Mouse (Mus musculus) embryonic stem cell, embryonic (primary cell): ENCODE measurements around the gene Acot6.
"Not testable (repeated sequence)": the region's sequence is repeated elsewhere in the genome, so short reads cannot be mapped to it uniquely, and the experiment has no call there.

Experiments used
- CTCF ChIA-PET, 4 experiments: fragments of 300-600 bp in 2 of 4; fragments of 350-600 bp in 2 of 4; sonication (Branson Sonifier 250); formaldehyde crosslinking; loops; one replicate each; lab custom pipeline; 2022; ENCODE audit warnings: inconsistent platforms in 2 of 4; lab: Charles Lee
- POLR2A ChIA-PET, 4 experiments: fragments of 300-600 bp in 2 of 4; fragments of 350-600 bp in 2 of 4; sonication (Branson Sonifier 250); formaldehyde crosslinking; loops; one replicate each; lab custom pipeline; 2022; ENCODE audit warnings: antibody characterized with exemption in 4 of 4, inconsistent platforms in 1 of 4; lab: Charles Lee

The Acot6 gene

GRCm38 (mm10) chr12:84100604-84101492 is at the start of gene Acot6:
Gene Acot6, plus strand, starts transcription at chr12:84100654.
- CTCF ChIA-PET = interaction anchor here in 2 of 4 experiments (0.6 to 1.3 kb wide), 4 partner anchors 9 to 171 kb away, joined by 3 to 5 read pairs (median 3); no protein-coding TSS in a partner anchor

GRCm38 (mm10) chr12:84050744-84051143 is 49.7 kb upstream of the Acot6 start:
- ChIA-PET CTCF (interaction anchor here in 3 of 4 experiments (0.6 to 2.5 kb wide), 3 partner anchors 10 to 1287 kb away, joined by 4 to 7 read pairs (median 7); no protein-coding TSS in a partner anchor), POLR2A (interaction anchor here in 1 of 4 experiments (0.7 kb wide), 1 partner anchor 419 kb away, joined by 3 read pairs; no protein-coding TSS in a partner anchor)

More at GRCm38 (mm10) chr12:84100604-84101492, at the start of gene Acot6:
- POLR2A ChIA-PET = interaction anchor here in 3 of 4 experiments (0.6 to 1.5 kb wide), 13 partner anchors 9 to 1017 kb away, joined by 3 to 6 read pairs (median 3); partner anchors contain the start of genes Acot1 (in 1 of the 3), Acot4 (in 1 of the 3) and Gm49366 (in 1 of the 3)

GRCm38 (mm10) chr12:84051937-84052474 is 48.4 kb upstream of the Acot6 start, which contains the start of gene Acot3:
Gene Acot3, plus strand, starts transcription at chr12:84052144.
- ChIA-PET POLR2A (interaction anchor here in 3 of 4 experiments (0.7 to 1.4 kb wide), 11 partner anchors 9 to 364 kb away, joined by 3 to 6 read pairs (median 3); partner anchors contain the start of genes Acot4 (in 1 of the 3) and Psen1 (in 1 of the 3)), CTCF (interaction anchor here (0.6 to 2.5 kb wide), 13 partner anchors 9 to 1436 kb away, joined by 3 to 14 read pairs (median 4); partner anchors contain the start of gene Acot4 (in 1 of the 4))

GRCm38 (mm10) chr12:84052609-84053008 is 47.8 kb upstream of the Acot6 start:
- POLR2A ChIA-PET = interaction anchor here in 3 of 4 experiments (0.7 to 1.4 kb wide), 9 partner anchors 8 to 365 kb away, joined by 3 to 6 read pairs (median 3); partner anchors contain the start of genes Acot2 (in 1 of the 3), Acot4 (in 1 of the 3) and Psen1 (in 1 of the 3)
- CTCF ChIA-PET = interaction anchor here in 3 of 4 experiments (0.5 to 2.5 kb wide), 11 partner anchors 8 to 897 kb away, joined by 3 to 14 read pairs (median 4); no protein-coding TSS in a partner anchor

GRCm38 (mm10) chr12:84053173-84053572 is 47.3 kb upstream of the Acot6 start:
- ChIA-PET POLR2A (interaction anchor here in 2 of 4 experiments (0.7 to 1.6 kb wide), 3 partner anchors 65 to 103 kb away, joined by 3 to 4 read pairs (median 3); partner anchors contain the start of genes Acot2 (in 1 of the 2) and Riox1 (in 1 of the 2)), CTCF (interaction anchor here in 2 of 4 experiments (0.5 to 2.5 kb wide), 2 partner anchors 8 to 437 kb away, joined by 3 to 7 read pairs; no protein-coding TSS in a partner anchor)

GRCm38 (mm10) chr12:84053679-84054391 is 46.6 kb upstream of the Acot6 start:
- POLR2A ChIA-PET = interaction anchor here in 2 of 4 experiments (1.2 to 1.6 kb wide), 2 partner anchors 99 to 103 kb away, joined by 3 to 4 read pairs; partner anchors contain the start of gene Riox1 (in 1 of the 2)
- CTCF ChIA-PET = interaction anchor here in 1 of 4 experiments (0.9 kb wide), 1 partner anchor 95 kb away, joined by 4 read pairs; no protein-coding TSS in a partner anchor

- ChIA-PET CTCF (interaction anchor here (0.5 to 1.5 kb wide), 36 partner anchors 9 to 332 kb away, joined by 3 to 17 read pairs (median 4); partner anchors contain the start of genes Acot3 (in 3 of the 4), Acot2 (in 2 of the 4), Acot4 (in 2 of the 4) and Gm49366 (in 2 of the 4)), POLR2A (interaction anchor here in 3 of 4 experiments (0.6 to 1.4 kb wide), 5 partner anchors 9 to 287 kb away, joined by 3 to 6 read pairs (median 5); partner anchors contain the start of genes Acot2 (in 1 of the 3) and Acot3 (in 1 of the 3))
Measured at GRCm38 (mm10) chr12:84060946-84061345, 39.5 kb upstream of the Acot6 start.

GRCm38 (mm10) chr12:84062336-84062735 is 38.1 kb upstream of the Acot6 start:
- CTCF ChIA-PET = interaction anchor here (0.6 to 2.1 kb wide), 14 partner anchors 48 to 292 kb away, joined by 3 to 18 read pairs (median 3); partner anchors contain the start of gene Riox1 (in 1 of the 4)
- POLR2A ChIA-PET = interaction anchor here in 1 of 4 experiments (1.3 to 1.4 kb wide), 2 partner anchors 105 to 181 kb away, joined by 3 to 4 read pairs; no protein-coding TSS in a partner anchor

GRCm38 (mm10) chr12:84063228-84063627 is 37.2 kb upstream of the Acot6 start:
- ChIA-PET CTCF (interaction anchor here (0.5 to 2.1 kb wide), 32 partner anchors 8 to 951 kb away, joined by 3 to 18 read pairs (median 3); partner anchors contain the start of genes Acot2 (in 1 of the 4), Acot3 (in 1 of the 4), Psen1 (in 1 of the 4) and Riox1 (in 1 of the 4)), POLR2A (interaction anchor here in 2 of 4 experiments (1.0 to 1.3 kb wide), 3 partner anchors 96 to 108 kb away, joined by 3 to 4 read pairs (median 3); no protein-coding TSS in a partner anchor)

- POLR2A ChIA-PET = interaction anchor here in 2 of 4 experiments (1.0 to 1.2 kb wide), 2 partner anchors 96 to 109 kb away, joined by 3 read pairs; no protein-coding TSS in a partner anchor
- CTCF ChIA-PET = interaction anchor here in 2 of 4 experiments (0.9 to 2.1 kb wide), 12 partner anchors 9 to 376 kb away, joined by 3 to 18 read pairs (median 5); partner anchors contain the start of genes Acot2 (in 1 of the 2), Psen1 (in 1 of the 2) and Riox1 (in 1 of the 2)
Measured at GRCm38 (mm10) chr12:84063833-84064232, 36.6 kb upstream of the Acot6 start.

- CTCF ChIA-PET = no interaction called here
Measured at GRCm38 (mm10) chr12:84064621-84065020, 35.8 kb upstream of the Acot6 start.

GRCm38 (mm10) chr12:84067752-84068151 is 32.7 kb upstream of the Acot6 start:
- ChIA-PET POLR2A (interaction anchor here in 1 of 4 experiments (1.6 kb wide), 1 partner anchor 168 kb away, joined by 4 read pairs; no protein-coding TSS in a partner anchor), CTCF (interaction anchor here in 3 of 4 experiments (0.6 to 2.1 kb wide), 3 partner anchors 74 to 367 kb away, joined by 3 to 5 read pairs (median 3); no protein-coding TSS in a partner anchor)

More at GRCm38 (mm10) chr12:84064621-84065020, 35.8 kb upstream of the Acot6 start:
- POLR2A ChIA-PET = no interaction called here

- CTCF ChIA-PET = interaction anchor here in 2 of 4 experiments (0.6 to 2.1 kb wide), 2 partner anchors 96 to 367 kb away, joined by 3 to 5 read pairs; no protein-coding TSS in a partner anchor
- POLR2A ChIA-PET = interaction anchor here in 1 of 4 experiments (1.6 kb wide), 1 partner anchor 167 kb away, joined by 4 read pairs; no protein-coding TSS in a partner anchor
Measured at GRCm38 (mm10) chr12:84068296-84068695, 32.2 kb upstream of the Acot6 start.

GRCm38 (mm10) chr12:84068986-84069385 is 31.5 kb upstream of the Acot6 start, which contains the start of gene Acot5:
Gene Acot5, plus strand, starts transcription at chr12:84069325.
- ChIA-PET CTCF (interaction anchor here in 1 of 4 experiments (2.1 kb wide), 1 partner anchor 97 kb away, joined by 5 read pairs; no protein-coding TSS in a partner anchor), POLR2A (interaction anchor here in 1 of 4 experiments (1.6 kb wide), 1 partner anchor 167 kb away, joined by 4 read pairs; no protein-coding TSS in a partner anchor)

- POLR2A ChIA-PET = not testable (repeated sequence)
Measured at GRCm38 (mm10) chr12:84069582-84069981, 30.9 kb upstream of the Acot6 start.

GRCm38 (mm10) chr12:84071696-84072095 is 28.8 kb upstream of the Acot6 start:
- POLR2A ChIA-PET = no interaction called here

More at GRCm38 (mm10) chr12:84069582-84069981, 30.9 kb upstream of the Acot6 start:
- CTCF ChIA-PET = interaction anchor here in 1 of 4 experiments (2.1 kb wide), 1 partner anchor 98 kb away, joined by 5 read pairs; no protein-coding TSS in a partner anchor

More at GRCm38 (mm10) chr12:84071696-84072095, 28.8 kb upstream of the Acot6 start:
- CTCF ChIA-PET = no interaction called here
